ENCODE assay signal across 8 mouse cellular contexts in genomic region chr7:48138248-48138702, GRCm38 (mm10). TPM values are rescaled to one million over a fixed set of nuclear protein-coding genes. Genes with fewer than 3 reads are reported as not detected.
DNase-seq lines count a peak whose midpoint lies in the region; ATAC-seq and TF ChIP-seq lines count a peak whose summit lies in the region.

No protein-coding gene starts in this region.

- TF ChIP-seq POLR2A in spleen, adult 2 months (IDR thresholded peaks at IDR 0.05; ENCODE audit: low read depth, low read length), result no peak

- peak overlapping the region; percentile 80 for H3K4me2 ChIP-seq in embryonic facial prominence, embryonic 13.5 days
- peak overlapping the region; percentile 69 for H3K4me2 ChIP-seq in limb, embryonic 11.5 days (ENCODE audit: low read depth, severe bottlenecking)

- peak overlapping the region; percentile 54 for H3K4me3 ChIP-seq in spleen, adult 2 months (ENCODE audit: extremely low read depth, insufficient read depth, insufficient read length)
- peak overlapping the region; percentile 59 for H3K4me3 ChIP-seq in embryonic facial prominence, embryonic 13.5 days
- peak overlapping the region; percentile 50 for H3K4me3 ChIP-seq in limb, embryonic 11.5 days (ENCODE audit: low read depth, low read length)
- peak overlapping the region; percentile 57 for H3K4me3 ChIP-seq in midbrain, embryonic 10.5 days

- intact Hi-C loops in heart, postnatal 36 days (cut with DNase I), result no loop called here

- no peak for TF ChIP-seq CTCF in spleen, adult 2 months (IDR thresholded peaks at IDR 0.05; ENCODE audit: extremely low read depth, insufficient read depth, insufficient read length, insufficient replicate concordance)

- H3K4me1 ChIP-seq in spleen, adult 2 months (ENCODE audit: control insufficient read depth, insufficient read depth, insufficient read length), result 0 out of 2 replicates have a peak, but pooled peaks cover 3% of the 10 kb centered on the region
- peaks cover 4% of the 10 kb centered on the region for H3K4me1 ChIP-seq in embryonic facial prominence, embryonic 13.5 days
- H3K4me1 ChIP-seq in limb, embryonic 11.5 days (ENCODE audit: control insufficient read depth, insufficient read depth, low read length), result no peaks in the 10 kb centered on the region
- H3K4me1 ChIP-seq in midbrain, embryonic 10.5 days, result peaks cover 12% of the 10 kb centered on the region

- no peak overlapping the region for H3K27ac ChIP-seq in spleen, adult 2 months (ENCODE audit: insufficient read depth, low read length)
- peak overlapping the region; percentile 90 for H3K27ac ChIP-seq in embryonic facial prominence, embryonic 13.5 days
- peak overlapping the region; percentile 56; the same call in 1 of the 2 replicates for H3K27ac ChIP-seq in limb, embryonic 11.5 days (replicated peaks; ENCODE audit: low read depth, low read length)
- H3K27ac ChIP-seq in midbrain, embryonic 10.5 days (replicated peaks), result peak overlapping the region; percentile 84

- H3K27me3 ChIP-seq in spleen, adult 2 months (ENCODE audit: control insufficient read depth, insufficient read depth, low read length), result no peaks in the 10 kb centered on the region
- H3K27me3 ChIP-seq in embryonic facial prominence, embryonic 13.5 days, result no peaks in the 10 kb centered on the region
- H3K27me3 ChIP-seq in limb, embryonic 11.5 days (ENCODE audit: control insufficient read depth, insufficient read depth, low read length), result no peaks in the 10 kb centered on the region
- H3K27me3 ChIP-seq in midbrain, embryonic 10.5 days (ENCODE audit: low read depth, poor library complexity, severe bottlenecking), result no peaks in the 10 kb centered on the region

- peaks cover 11% of the 10 kb centered on the region; the same call in 1 of the 2 replicates for H3K9me3 ChIP-seq in embryonic facial prominence, embryonic 13.5 days
- peaks cover 6% of the 10 kb centered on the region; the same call in 1 of the 2 replicates for H3K9me3 ChIP-seq in limb, embryonic 11.5 days (ENCODE audit: control insufficient read depth, low read length)
- H3K9me3 ChIP-seq in midbrain, embryonic 10.5 days (replicated peaks), result peaks cover 28% of the 10 kb centered on the region; the same call in 1 of the 2 replicates

- peak in 1 of 2 experiments; percentile 35 for DNase-seq in spleen, adult 2 months (ENCODE audit: low read depth in 1 of 2, low spot score in 2 of 2)
- DNase-seq in spleen, adult 18-20 months, result no peak
- peak; percentile 4 for DNase-seq in heart, postnatal 36 days
- DNase-seq in limb, embryonic 11.5 days (ENCODE audit: low spot score), result peak; percentile 76
- DNase-seq in midbrain, embryonic 10.5 days (ENCODE audit: low spot score), result peak; percentile 74
- peak; percentile 57 for DNase-seq in telencephalon, adult 2 months (ENCODE audit: low read depth, low spot score)

- no peaks in the 10 kb centered on the region for H3K36me3 ChIP-seq in spleen, adult 2 months (ENCODE audit: control insufficient read depth, insufficient read depth, low read length)
- H3K36me3 ChIP-seq in embryonic facial prominence, embryonic 13.5 days, result no peaks in the 10 kb centered on the region
- H3K36me3 ChIP-seq in limb, embryonic 11.5 days (ENCODE audit: control insufficient read depth, insufficient read depth, low read length), result no peaks in the 10 kb centered on the region
- H3K36me3 ChIP-seq in midbrain, embryonic 10.5 days, result no peaks in the 10 kb centered on the region

- peak overlapping the region; percentile 83 for H3K9ac ChIP-seq in embryonic facial prominence, embryonic 13.5 days
- H3K9ac ChIP-seq in limb, embryonic 11.5 days (ENCODE audit: low read length), result peak overlapping the region; percentile 84

- 0 out of 2 replicates have a peak, but pooled peaks have one; percentile 52 for ATAC-seq in embryonic facial prominence, embryonic 13.5 days (ENCODE audit: insufficient number of reproducible peaks, insufficient read depth, low FRiP score, low TSS enrichment, low read depth)
- ATAC-seq in limb, embryonic 11.5 days (ENCODE audit: insufficient number of reproducible peaks, low FRiP score, low TSS enrichment, low read depth), result peak; percentile 34; the same call in 1 of the 2 replicates
- ATAC-seq in erythroblast, adult 5-6 weeks (replicated peaks; ENCODE audit: low FRiP score, poor library complexity, severe bottlenecking), result no peak

- 1% methylated on average over 17 of the region's 17 CpGs for WGBS in spleen, adult 2 months
- 2% methylated on average over 17 of the region's 17 CpGs for WGBS in embryonic facial prominence, embryonic 13.5 days
- under 1% methylated on average over 17 of the region's 17 CpGs for WGBS in limb, embryonic 11.5 days
- 2% methylated on average over 17 of the region's 17 CpGs for WGBS in midbrain, embryonic 10.5 days

RNA-seq across cellular contexts. Expression of gene Mrgprb5, which starts 30.5 kb away (rescaled TPM):
- polyA plus RNA-seq in spleen, adult 2 months (2012; rRNA removed), result not detected in 2 replicates
- polyA plus RNA-seq in embryonic facial prominence, embryonic 13.5 days (2015; fragmentation: Nextera tagmentation; extraction: Ambion mirVana), result not detected in 2 replicates
- not detected for total RNA-seq in heart, postnatal 36 days (2021)
- polyA plus RNA-seq in limb, embryonic 11.5 days (2014; fragmentation: Nextera tagmentation; extraction: Ambion mirVana), result not detected in 2 replicates
- not detected in 2 replicates for polyA plus RNA-seq in midbrain, embryonic 10.5 days (2016; fragmentation: Nextera tagmentation; extraction: Ambion mirVana)
- not detected in 2 replicates for total RNA-seq in erythroblast, adult 5-6 weeks (2015; ENCODE audit: low replicate concordance)
- total RNA-seq in erythroblast, adult 5-6 weeks (2017; ENCODE audit: low replicate concordance), result not detected in 2 replicates

Comparison
In these comparisons a context has a peak if more than half of its experiments do, and no peak if none do; other contexts are left out.
1. DNase-seq: peak in heart, postnatal 36 days (2 of 2), limb, embryonic 11.5 days (single experiment), midbrain, embryonic 10.5 days (single experiment) and telencephalon, adult 2 months (single experiment); none in spleen, adult 18-20 months (0 of 2).
2. Peak in every context shown above with its lines, with median percentiles within 50 percentile points of each other: H3K4me3 ChIP-seq.